Mouse (Mus musculus): ENCODE measurements at regions not wholly inside any gene's neighbourhood (a gene's known extent, or its start where the extent isn't known, plus 50 kb on each side); places are given as distances from the start of the nearest gene placed in this dataset.
"Not testable (repeated sequence)": the region's sequence is repeated elsewhere in the genome, so short reads cannot be mapped to it uniquely, and the experiment has no call there.

DNA sequence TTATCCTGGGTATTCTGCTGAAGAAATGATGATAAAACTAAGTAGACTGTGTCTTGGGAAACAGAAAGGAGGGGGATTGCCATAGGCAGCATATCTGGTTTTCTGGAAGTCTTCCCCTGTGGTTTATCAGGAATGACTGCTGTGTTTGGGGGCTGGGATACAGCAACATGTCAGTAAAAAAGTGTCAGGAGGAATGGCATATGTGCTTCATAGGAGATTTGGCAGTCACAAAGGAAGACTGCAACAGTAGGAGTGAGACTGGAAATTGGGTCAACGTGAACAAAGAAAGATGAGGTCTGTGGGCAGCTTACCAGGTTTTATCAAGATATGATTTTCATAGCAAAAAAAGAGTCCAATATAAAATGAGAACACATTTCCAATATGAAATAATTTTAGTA lies 641.1 kb upstream of the Nrxn1 start:
- DNase-seq (ENCODE audit: low read depth, low spot score): peak; percentile 1

DNA sequence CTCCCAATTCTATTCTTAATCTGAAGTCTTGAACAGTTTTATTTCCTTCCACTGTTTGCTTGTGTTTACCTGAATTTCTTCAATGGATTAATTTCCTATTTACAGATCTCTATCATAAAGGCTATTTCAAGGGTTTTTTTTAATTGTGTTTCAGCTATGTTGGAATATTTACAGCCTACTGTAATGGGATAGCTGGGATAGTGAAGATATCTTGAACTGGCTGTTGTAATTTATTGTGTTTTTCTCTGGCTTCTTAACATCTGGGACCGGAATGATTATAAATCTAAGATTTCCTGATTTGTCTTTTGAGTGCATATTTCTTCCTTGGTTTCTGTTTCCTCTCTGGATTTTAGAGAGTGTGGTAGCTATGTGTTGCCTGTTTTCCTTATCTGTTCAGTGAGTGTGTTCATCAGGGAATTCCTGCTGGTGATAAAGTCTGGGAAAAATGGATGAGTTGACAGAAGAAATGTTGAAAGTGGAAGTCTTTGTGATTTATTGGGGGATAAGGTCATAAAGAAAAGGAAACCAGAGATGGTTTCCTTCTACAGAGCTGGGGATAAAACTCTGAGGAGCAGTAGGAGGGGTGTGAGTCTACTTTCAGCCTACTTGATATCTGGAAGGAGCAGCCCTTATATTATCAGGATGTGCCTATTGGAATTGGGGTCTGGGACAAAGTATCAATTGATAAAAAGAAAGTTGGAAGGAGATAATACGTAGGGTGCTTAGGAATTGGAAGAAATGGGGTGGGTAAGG lies 640.5 kb upstream of the Nrxn1 start:
- DNase-seq (ENCODE audit: low read depth, low spot score): no peak

DNA sequence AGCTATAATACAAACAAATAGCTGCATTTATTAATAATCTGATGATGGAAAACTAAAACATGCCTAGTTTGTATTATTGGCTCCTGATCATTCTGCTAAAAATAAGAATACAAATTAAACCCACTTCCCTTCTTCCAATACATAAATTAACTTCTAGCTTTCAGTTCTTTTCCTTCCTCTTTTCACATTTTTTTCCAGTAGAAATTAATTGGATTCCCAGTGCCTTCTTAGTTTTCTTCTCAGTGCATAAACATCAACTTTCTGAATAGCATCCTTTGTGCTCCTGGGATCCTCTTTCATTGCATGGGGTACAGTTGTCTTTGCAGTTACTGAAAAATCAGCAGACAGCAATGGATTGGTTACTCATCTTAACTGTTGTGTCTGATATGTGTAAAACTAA lies 617.5 kb upstream of the Nrxn1 start:
- no peak for DNase-seq (ENCODE audit: low read depth, low spot score)

- DNase-seq (ENCODE audit: low read depth, low spot score): no peak
Observed at GRCm38 (mm10) chr17:91691063-91691462, 598.2 kb upstream of the Nrxn1 start.

DNA sequence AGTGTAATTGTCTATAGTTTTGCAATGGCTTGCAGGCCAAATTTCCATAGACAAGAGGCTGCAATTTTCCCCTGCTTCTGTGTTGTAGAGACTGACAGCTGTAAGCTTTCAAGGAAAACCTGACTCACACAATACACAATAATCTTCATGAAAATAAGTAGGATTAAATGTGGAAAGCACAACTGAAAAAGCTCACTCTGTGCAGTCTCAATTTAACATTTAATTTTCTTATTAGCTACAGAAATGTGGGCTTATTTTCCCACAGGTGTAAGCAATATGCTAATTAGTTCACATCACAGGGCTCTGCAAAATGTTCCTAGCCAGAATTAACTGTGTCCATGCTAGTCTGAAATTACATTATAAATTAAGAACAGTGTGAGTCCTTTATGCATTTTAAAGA lies 564.6 kb upstream of the Nrxn1 start:
- no peak for DNase-seq (ENCODE audit: low read depth, low spot score)

DNA sequence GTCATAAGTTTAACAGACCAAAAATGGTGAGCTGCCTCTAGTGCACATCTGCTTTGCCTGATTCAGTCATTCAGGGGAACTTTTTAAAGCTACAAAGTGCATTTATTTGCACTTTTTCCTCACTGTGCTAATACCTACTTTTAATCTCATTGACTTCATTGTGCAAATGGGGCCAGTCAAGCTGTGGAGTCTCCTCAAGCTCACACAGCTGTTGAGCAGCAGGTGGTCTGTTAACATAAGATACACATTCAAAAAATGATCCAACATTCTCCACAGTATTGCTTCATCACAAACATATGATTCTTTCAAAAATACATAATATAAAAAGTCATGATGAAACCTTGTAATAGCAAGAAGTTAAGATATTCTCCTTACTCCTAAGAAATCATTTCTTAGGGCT lies 564.2 kb upstream of the Nrxn1 start:
- no peak for DNase-seq (ENCODE audit: low read depth, low spot score)

GRCm38 (mm10) chr17:91631915-91632314 lies 539.0 kb upstream of the Nrxn1 start:
- no peak for DNase-seq (ENCODE audit: low read depth, low spot score)

DNA sequence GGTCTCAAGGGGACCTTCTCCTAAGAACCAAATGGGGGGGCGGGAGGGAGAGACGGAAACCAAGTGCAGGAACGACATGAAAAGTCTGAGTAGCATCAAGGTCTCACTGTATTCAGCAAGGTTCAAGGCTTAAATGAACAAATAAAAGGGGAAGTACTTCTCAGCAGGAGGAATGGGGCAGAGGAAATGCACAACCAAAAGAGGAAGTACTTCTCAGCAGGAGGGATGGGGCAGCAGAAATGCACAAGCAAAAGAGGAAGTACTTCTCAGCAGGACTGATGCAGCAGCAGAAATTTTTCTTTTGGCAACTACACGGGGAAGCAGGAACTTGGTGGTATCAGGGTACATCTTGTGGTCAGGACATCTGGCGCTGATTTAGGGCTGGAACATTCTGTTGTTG lies 521.3 kb upstream of the Nrxn1 start:
- DNase-seq (ENCODE audit: low read depth, low spot score): not testable (repeated sequence)

DNA sequence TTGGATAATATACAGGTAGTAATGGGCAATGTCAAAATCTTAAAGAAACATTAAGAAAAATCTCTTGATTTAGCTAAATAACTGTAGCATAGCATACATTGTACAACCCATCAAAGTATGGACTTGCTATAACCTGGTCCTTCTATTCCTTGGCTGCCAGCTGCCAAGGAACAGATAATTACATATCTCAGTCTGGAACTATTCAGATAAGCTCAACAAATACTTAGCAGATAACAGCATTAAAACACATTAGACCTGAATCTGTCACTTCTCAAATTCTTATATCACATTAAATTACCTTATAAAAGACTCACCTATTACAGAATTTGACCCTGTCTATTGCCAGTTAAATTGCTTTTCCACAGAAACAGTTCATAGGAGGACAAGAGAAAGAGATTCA lies 496.2 kb upstream of the Nrxn1 start:
- no peak for DNase-seq (ENCODE audit: low read depth, low spot score)

DNA sequence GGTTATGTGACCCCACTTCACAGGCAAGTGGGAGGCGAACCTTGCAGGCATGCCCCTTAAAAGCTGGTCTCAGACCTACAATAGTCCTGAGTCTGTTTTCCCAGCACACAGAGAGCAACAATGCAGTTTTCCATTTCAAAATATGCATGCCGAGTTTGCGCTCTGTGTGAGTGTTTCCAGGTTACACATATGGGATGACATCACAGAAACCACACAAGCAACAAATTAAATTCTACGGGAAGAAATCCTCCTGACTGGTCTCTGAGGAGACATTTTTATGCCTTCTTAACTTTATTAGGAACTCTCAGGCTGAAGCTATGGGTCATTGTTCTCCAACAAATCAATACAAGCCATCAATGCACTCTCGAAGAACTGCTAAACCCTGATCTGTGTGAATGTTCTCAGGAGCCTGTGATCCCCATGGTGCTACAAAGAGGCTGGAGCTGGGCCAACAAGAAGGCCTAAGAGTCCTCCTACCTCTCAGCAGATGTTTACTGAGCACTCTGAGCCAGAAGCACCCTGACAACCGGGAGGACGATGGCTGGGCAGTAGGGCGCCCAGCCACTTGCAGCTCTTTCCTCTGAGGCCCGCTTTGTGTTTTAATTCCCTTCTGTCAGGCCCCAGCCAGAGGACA lies 458.3 kb upstream of the Nrxn1 start:
- DNase-seq (ENCODE audit: low read depth, low spot score): not testable (repeated sequence)

DNA sequence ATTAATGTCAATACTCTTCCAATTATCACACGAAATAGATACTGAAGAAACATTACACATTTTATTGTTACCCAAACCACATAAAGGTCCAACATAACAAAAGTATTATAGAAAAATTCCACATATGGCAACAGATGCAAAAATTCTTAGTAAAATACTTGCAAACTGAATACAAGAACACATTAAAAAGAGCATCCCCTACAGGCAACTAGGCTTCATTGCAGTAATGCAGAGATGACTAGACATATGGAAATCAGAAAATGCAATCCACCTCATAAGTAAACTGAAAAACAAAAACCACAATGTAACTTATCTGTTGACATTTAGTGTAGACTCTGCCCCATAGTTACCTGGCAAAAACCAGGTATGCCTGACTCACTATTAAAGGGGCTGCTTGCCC lies 438.6 kb upstream of the Nrxn1 start:
- no peak for DNase-seq (ENCODE audit: low read depth, low spot score)

DNA sequence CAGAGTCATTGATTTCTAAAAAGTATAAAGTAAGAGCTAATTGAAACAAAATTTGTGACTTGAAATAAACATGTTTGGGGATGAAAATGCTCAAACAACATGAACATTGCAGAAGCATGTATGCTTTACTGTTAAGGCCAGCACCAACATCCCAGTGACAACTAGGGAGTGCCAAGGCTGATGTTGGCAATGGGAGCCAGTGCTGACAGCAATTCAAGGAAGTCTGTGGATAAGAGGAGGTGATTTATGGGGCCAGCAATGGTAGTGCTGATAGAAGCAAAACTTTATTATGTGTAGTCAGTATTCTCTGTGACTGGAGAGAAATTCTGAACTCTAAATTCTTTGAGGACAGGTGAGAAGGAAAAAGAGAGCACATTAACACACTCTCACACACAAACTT lies 424.4 kb upstream of the Nrxn1 start:
- no peak for DNase-seq (ENCODE audit: low read depth, low spot score)
